Comparison of ENCODE assay signal across 27 mouse cellular contexts in the genomic region with DNA sequence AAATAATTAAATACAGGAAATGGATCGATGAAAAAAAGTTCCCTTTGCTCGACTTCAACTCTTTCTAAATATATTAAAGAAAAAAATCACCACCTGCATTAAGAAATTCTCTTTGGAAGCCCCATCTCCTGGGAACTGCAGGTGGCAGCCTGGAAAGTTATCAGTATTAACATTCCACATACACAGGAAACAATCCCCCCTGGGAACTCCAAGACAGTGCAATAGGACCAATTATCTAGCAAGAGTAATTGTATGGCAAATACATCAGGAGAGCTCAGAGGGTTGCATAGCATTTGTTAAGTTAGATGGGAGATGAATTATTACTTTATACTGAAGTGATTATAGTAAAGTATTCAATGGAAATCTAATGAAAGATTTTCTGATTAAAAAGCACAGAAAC.
"Had no signal": no experiment of that assay in that cellular context is flagged by ENCODE, and none has a peak within 500 bp of the region (broad histone marks: within the 10 kb centered on the region; RNA-seq: fewer than 3 reads in every experiment).

No protein-coding gene starts in this region.

- H3K9ac ChIP-seq: heart, embryonic 13.5 days; heart, embryonic 15.5 days; hindbrain, embryonic 13.5 days; hindbrain, embryonic 15.5 days; kidney, embryonic 15.5 days; limb, embryonic 13.5 days; limb, embryonic 15.5 days; liver, embryonic 12.5 days; liver, embryonic 14.5 days had no signal

- DNase-seq: gastrocnemius, postnatal 14 days; gastrocnemius, postnatal 36 days; heart, adult 11 months; heart, adult 2 months; heart, postnatal 14 days; heart, postnatal 36 days; kidney, adult 11 months; kidney, adult 2 months; kidney, adult 9 months; kidney, postnatal 14 days; kidney, postnatal 36 days; layer of hippocampus, adult 9-11 months; layer of hippocampus, postnatal 36 days; left cerebral cortex, postnatal 4 days had no signal

- H3K36me3 ChIP-seq: heart, embryonic 13.5 days; heart, embryonic 15.5 days; hindbrain, embryonic 13.5 days; hindbrain, embryonic 15.5 days; kidney, embryonic 15.5 days; limb, embryonic 13.5 days; limb, embryonic 15.5 days; liver, embryonic 12.5 days had no signal

- H3K4me2 ChIP-seq: heart, embryonic 11.5 days; heart, embryonic 13.5 days; heart, embryonic 15.5 days; hindbrain, embryonic 13.5 days; hindbrain, embryonic 15.5 days; kidney, embryonic 15.5 days; limb, embryonic 15.5 days; liver, embryonic 12.5 days had no signal

- ATAC-seq: hindbrain, postnatal 0 days; intestine, embryonic 16.5 days; liver, embryonic 12.5 days had no signal

- H3K27me3 ChIP-seq: heart, embryonic 13.5 days; heart, embryonic 15.5 days; hindbrain, embryonic 13.5 days; hindbrain, embryonic 15.5 days; kidney, embryonic 15.5 days; limb, embryonic 13.5 days; limb, embryonic 15.5 days; liver, embryonic 12.5 days had no signal

- H3K4me3 ChIP-seq: heart, adult 2 months; heart, embryonic 13.5 days; heart, embryonic 15.5 days; hindbrain, embryonic 13.5 days; hindbrain, embryonic 15.5 days; kidney, embryonic 15.5 days; limb, embryonic 13.5 days; limb, embryonic 15.5 days; liver, embryonic 12.5 days had no signal

- H3K9me3 ChIP-seq: heart, embryonic 13.5 days; heart, embryonic 15.5 days; hindbrain, embryonic 13.5 days; hindbrain, embryonic 15.5 days; kidney, embryonic 15.5 days; limb, embryonic 13.5 days; limb, embryonic 15.5 days; liver, embryonic 12.5 days had no signal

- H3K4me1 ChIP-seq: hindbrain, embryonic 13.5 days; hindbrain, embryonic 15.5 days; kidney, embryonic 15.5 days; limb, embryonic 15.5 days; liver, embryonic 12.5 days had no signal

- H3K27ac ChIP-seq: heart, adult 2 months; heart, embryonic 13.5 days; heart, embryonic 15.5 days; hindbrain, embryonic 13.5 days; hindbrain, embryonic 15.5 days; hindbrain, postnatal 0 days; kidney, embryonic 15.5 days; kidney, postnatal 0 days; limb, embryonic 13.5 days; limb, embryonic 15.5 days; liver, embryonic 12.5 days; liver, embryonic 14.5 days had no signal
